Mouse (Mus musculus): ENCODE measurements around the gene Pcdh15. TPM values are rescaled to one million over a fixed set of nuclear protein-coding genes. Genes with fewer than 3 reads are reported as not detected.

Gene Pcdh15
- polyA plus RNA-seq, 1 experiment = 2.0 TPM

DNA sequence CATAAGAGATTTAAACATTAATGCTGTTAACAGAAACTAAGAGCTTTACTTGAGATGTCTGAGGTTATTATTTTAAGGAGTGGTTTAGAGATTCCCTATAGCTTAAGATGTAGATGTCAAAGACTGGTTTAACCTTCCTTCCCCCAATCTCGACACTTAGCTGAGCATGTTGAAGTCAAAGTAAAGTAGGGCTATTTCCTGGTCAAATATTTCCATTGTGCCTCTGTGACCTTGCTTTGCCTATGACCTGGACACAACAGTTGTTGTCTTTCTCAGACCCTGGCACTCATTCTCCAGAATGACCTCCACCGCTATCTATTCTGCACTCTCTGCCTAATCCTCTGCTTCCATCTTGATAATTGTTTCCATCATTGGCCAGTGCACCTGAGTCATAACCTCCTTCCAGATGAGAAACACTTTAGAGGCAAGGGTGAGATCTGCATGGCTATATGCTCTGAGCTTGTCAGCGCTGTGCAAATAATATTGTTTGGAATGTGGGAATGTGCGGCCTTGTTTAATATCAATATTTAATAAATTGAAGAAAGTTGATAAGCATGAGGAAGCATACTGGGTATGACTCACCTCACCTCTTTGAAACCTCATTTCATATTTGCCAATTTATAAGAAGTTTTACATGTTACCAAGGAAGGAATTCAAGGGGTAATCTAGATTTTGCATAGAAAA, 833.0 kb downstream of the Pcdh15 start:
- no peaks in the 10 kb centered on the region for H3K27me3 ChIP-seq (ENCODE audit: control insufficient read depth, insufficient read depth, low read length)
- TF ChIP-seq CTCF (IDR thresholded peaks at IDR 0.05; ENCODE audit: control insufficient read depth, insufficient read depth, insufficient replicate concordance, low read depth, low read length) = no peak
- TF ChIP-seq POLR2A (IDR thresholded peaks at IDR 0.05; ENCODE audit: control insufficient read depth, low read depth, low read length) = no peak
- no peak overlapping the region for H3K4me3 ChIP-seq (ENCODE audit: control insufficient read depth, low read depth, low read length)
- H3K36me3 ChIP-seq (ENCODE audit: control insufficient read depth, insufficient read depth, low read length) = no peaks in the 10 kb centered on the region
- no peaks in the 10 kb centered on the region for H3K4me1 ChIP-seq (ENCODE audit: control insufficient read depth, insufficient read depth, low read length)
- H3K27ac ChIP-seq (ENCODE audit: control insufficient read depth, insufficient read depth, low read depth, low read length) = no peak overlapping the region

DNA sequence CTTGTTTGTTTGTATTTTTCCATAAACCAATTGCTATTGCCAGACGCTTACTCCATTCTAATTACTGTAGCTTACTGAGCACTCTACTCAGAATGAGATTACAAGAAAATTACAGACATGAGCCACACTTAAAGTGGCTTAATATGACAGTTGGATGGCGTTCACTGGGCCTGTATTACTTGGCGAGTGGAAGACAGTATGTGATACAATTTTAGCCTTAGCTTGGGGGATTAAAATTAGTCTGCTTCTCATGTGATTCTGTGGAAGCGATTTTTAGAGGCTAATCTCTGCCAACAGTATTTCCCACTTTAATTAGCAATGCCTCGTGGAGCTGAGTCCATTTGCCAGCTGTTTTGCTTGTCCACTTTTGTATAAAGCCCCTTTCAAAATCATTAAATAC, 837.0 kb downstream of the Pcdh15 start:
- no peak overlapping the region for H3K4me3 ChIP-seq (ENCODE audit: control insufficient read depth, low read depth, low read length)
- H3K36me3 ChIP-seq (ENCODE audit: control insufficient read depth, insufficient read depth, low read length) = no peaks in the 10 kb centered on the region
- H3K27me3 ChIP-seq (ENCODE audit: control insufficient read depth, insufficient read depth, low read length) = no peaks in the 10 kb centered on the region
- TF ChIP-seq CTCF (IDR thresholded peaks at IDR 0.05; ENCODE audit: control insufficient read depth, insufficient read depth, insufficient replicate concordance, low read depth, low read length) = no peak
- TF ChIP-seq POLR2A (IDR thresholded peaks at IDR 0.05; ENCODE audit: control insufficient read depth, low read depth, low read length) = no peak
- no peak overlapping the region for H3K27ac ChIP-seq (ENCODE audit: control insufficient read depth, insufficient read depth, low read depth, low read length)
- H3K4me1 ChIP-seq (ENCODE audit: control insufficient read depth, insufficient read depth, low read length) = no peaks in the 10 kb centered on the region

DNA sequence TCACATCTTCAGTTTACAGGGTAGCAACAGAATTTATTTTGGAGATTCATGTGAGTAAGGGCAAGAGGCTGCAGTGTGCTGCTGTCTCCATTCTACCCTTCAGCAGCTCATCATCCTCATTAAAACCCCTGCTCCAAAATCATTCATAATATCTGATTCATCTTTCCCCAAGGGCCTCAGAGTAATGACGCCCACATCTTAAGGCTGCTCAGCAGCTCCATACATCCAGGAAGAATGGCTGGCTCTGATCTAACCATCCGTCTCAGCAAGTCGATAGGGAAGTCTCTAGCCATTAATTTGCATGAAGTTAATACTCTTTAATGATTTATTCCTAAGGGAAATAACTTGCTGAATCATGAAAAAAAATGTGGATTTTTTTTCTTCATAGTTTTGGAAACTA, 839.8 kb downstream of the Pcdh15 start:
- no peak overlapping the region for H3K4me3 ChIP-seq (ENCODE audit: control insufficient read depth, low read depth, low read length)
- no peaks in the 10 kb centered on the region for H3K27me3 ChIP-seq (ENCODE audit: control insufficient read depth, insufficient read depth, low read length)
- no peaks in the 10 kb centered on the region for H3K4me1 ChIP-seq (ENCODE audit: control insufficient read depth, insufficient read depth, low read length)
- TF ChIP-seq POLR2A (IDR thresholded peaks at IDR 0.05; ENCODE audit: control insufficient read depth, low read depth, low read length) (no peak), CTCF (IDR thresholded peaks at IDR 0.05; ENCODE audit: control insufficient read depth, insufficient read depth, insufficient replicate concordance, low read depth, low read length) (no peak)
- H3K36me3 ChIP-seq (ENCODE audit: control insufficient read depth, insufficient read depth, low read length) = no peaks in the 10 kb centered on the region
- H3K27ac ChIP-seq (ENCODE audit: control insufficient read depth, insufficient read depth, low read depth, low read length) = no peak overlapping the region

DNA sequence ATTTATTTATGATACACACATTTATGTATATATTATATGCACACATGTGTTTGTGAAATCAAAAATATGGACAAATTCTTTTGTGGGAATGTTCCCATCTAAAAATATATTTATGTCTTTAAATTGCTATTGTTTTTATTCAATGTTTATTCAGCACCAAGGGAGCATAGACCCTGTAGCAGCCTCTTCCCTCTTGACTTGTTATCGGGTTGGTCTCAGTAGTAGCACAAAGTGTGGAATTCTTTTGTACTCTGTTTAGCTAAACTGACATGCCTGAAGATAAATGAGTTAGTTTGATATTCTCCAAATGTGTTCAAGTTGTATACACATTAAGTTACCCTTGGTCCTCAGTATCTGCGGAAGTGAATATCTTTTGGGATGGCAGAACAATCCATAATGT, 848.7 kb downstream of the Pcdh15 start:
- H3K27ac ChIP-seq (ENCODE audit: control insufficient read depth, insufficient read depth, low read depth, low read length) = no peak overlapping the region

DNA sequence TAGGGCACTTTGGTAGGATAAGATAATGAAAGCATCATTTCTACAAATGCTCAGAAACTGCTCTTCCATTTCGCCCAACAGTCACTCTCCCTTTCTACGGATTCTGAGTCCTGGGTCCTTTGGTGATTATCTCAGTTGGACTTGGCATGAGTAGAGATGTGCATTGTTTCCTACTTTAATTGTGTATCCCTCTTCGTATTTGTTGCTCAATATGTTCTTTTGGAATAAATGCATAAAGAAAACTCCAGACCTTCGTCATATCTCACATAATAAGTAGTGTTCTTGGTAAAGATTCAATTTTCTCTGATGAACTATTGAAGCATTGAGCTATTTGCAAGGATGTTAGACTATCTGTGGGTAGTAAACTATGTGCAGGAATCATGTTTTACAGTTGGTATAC, 854.2 kb downstream of the Pcdh15 start:
- H3K36me3 ChIP-seq (ENCODE audit: control insufficient read depth, insufficient read depth, low read length) = no peaks in the 10 kb centered on the region
- H3K27ac ChIP-seq (ENCODE audit: control insufficient read depth, insufficient read depth, low read depth, low read length) = no peak overlapping the region
- no peak overlapping the region for H3K4me3 ChIP-seq (ENCODE audit: control insufficient read depth, low read depth, low read length)
- H3K27me3 ChIP-seq (ENCODE audit: control insufficient read depth, insufficient read depth, low read length) = no peaks in the 10 kb centered on the region
- TF ChIP-seq CTCF (IDR thresholded peaks at IDR 0.05; ENCODE audit: control insufficient read depth, insufficient read depth, insufficient replicate concordance, low read depth, low read length) (no peak), POLR2A (IDR thresholded peaks at IDR 0.05; ENCODE audit: control insufficient read depth, low read depth, low read length) (no peak)
- no peaks in the 10 kb centered on the region for H3K4me1 ChIP-seq (ENCODE audit: control insufficient read depth, insufficient read depth, low read length)

More for the DNA sequence above, 848.7 kb downstream of the Pcdh15 start:
- H3K27me3 ChIP-seq (ENCODE audit: control insufficient read depth, insufficient read depth, low read length) = no peaks in the 10 kb centered on the region
- H3K36me3 ChIP-seq (ENCODE audit: control insufficient read depth, insufficient read depth, low read length) = no peaks in the 10 kb centered on the region
- H3K4me3 ChIP-seq (ENCODE audit: control insufficient read depth, low read depth, low read length) = no peak overlapping the region
- H3K4me1 ChIP-seq (ENCODE audit: control insufficient read depth, insufficient read depth, low read length) = no peaks in the 10 kb centered on the region
- TF ChIP-seq POLR2A (IDR thresholded peaks at IDR 0.05; ENCODE audit: control insufficient read depth, low read depth, low read length) = no peak
- TF ChIP-seq CTCF (IDR thresholded peaks at IDR 0.05; ENCODE audit: control insufficient read depth, insufficient read depth, insufficient replicate concordance, low read depth, low read length) = no peak

DNA sequence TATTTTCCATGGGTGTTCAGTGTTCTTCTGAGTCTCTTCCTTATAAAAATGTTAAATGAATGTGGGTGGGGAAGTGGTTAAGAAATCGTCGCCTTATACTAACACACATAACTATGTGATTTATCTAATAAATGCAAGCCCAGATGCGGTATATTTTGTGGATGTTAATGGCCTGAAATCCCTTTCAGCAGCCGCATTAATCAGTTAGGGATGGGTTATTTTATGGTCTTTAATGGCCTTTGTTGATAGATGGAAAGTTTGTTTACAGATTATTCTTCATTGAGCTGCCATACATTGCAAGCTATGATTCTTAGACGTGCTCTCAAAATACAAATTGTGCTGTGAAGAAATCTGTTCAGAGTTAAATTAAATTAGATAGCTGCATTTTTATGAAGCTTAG, 884.9 kb downstream of the Pcdh15 start:
- no peak overlapping the region for H3K4me3 ChIP-seq (ENCODE audit: control insufficient read depth, low read depth, low read length)
- no peak overlapping the region for H3K27ac ChIP-seq (ENCODE audit: control insufficient read depth, insufficient read depth, low read depth, low read length)
- H3K27me3 ChIP-seq (ENCODE audit: control insufficient read depth, insufficient read depth, low read length) = no peaks in the 10 kb centered on the region
- H3K36me3 ChIP-seq (ENCODE audit: control insufficient read depth, insufficient read depth, low read length) = no peaks in the 10 kb centered on the region
- H3K4me1 ChIP-seq (ENCODE audit: control insufficient read depth, insufficient read depth, low read length) = no peaks in the 10 kb centered on the region
- TF ChIP-seq POLR2A (IDR thresholded peaks at IDR 0.05; ENCODE audit: control insufficient read depth, low read depth, low read length) (no peak), CTCF (IDR thresholded peaks at IDR 0.05; ENCODE audit: control insufficient read depth, insufficient read depth, insufficient replicate concordance, low read depth, low read length) (no peak)

DNA sequence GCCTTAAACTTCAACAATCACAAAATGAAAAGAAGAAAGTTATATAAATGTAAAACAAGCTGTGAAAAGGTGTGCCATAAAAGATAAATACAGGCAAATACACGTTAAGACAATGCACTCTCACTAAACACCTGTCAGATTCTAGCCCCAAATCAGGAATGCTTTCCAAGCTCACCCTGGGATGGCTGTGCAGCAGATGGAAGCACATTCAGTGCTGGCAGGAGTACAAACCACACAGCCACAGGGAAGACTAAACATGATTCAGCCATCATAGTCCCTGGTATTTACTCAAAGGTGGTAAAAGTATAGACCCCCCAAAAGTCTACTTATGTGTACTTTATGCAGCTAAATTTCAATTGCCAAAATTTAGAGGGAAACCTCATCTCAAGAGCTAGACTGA, 909.7 kb downstream of the Pcdh15 start:
- Histone ChIP-seq H3K36me3 (ENCODE audit: control insufficient read depth, insufficient read depth, low read length) (no peaks in the 10 kb centered on the region), H3K27me3 (ENCODE audit: control insufficient read depth, insufficient read depth, low read length) (no peaks in the 10 kb centered on the region)

More for the DNA sequence above, 909.7 kb downstream of the Pcdh15 start:
- Histone ChIP-seq H3K27ac (ENCODE audit: control insufficient read depth, insufficient read depth, low read depth, low read length) (no peak overlapping the region), H3K4me3 (ENCODE audit: control insufficient read depth, low read depth, low read length) (no peak overlapping the region), H3K4me1 (ENCODE audit: control insufficient read depth, insufficient read depth, low read length) (no peaks in the 10 kb centered on the region)
- TF ChIP-seq POLR2A (IDR thresholded peaks at IDR 0.05; ENCODE audit: control insufficient read depth, low read depth, low read length) (no peak), CTCF (IDR thresholded peaks at IDR 0.05; ENCODE audit: control insufficient read depth, insufficient read depth, insufficient replicate concordance, low read depth, low read length) (no peak)

Measured in testis, adult 2 months (tissue).